Mouse (Mus musculus) midbrain, embryonic 12.5 days (tissue): ENCODE measurements around the gene Cltb. TPM values are rescaled to one million over a fixed set of nuclear protein-coding genes. Genes with fewer than 3 reads are reported as not detected.
A peak's percentile ranks its signal among the peaks of the same experiment; 100 is the strongest.

Experiments used
- ATAC-seq: fragments of 200-750 bp; cut with Nextera tagmentation; 2 replicates; pipeline ENCODE4 v1.8.0; 2017; ENCODE audit warnings: low read depth, moderate TSS enrichment, moderate library complexity; ENCODE audit not compliant: low FRiP score
- H3K27ac ChIP-seq: fragments of 300-500 bp; sonication (generic); replicated peaks from 2 replicates; pipeline ENCODE4 v1.5.1; 2016; ENCODE audit warnings: mild to moderate bottlenecking
- H3K27me3 ChIP-seq: fragments of 300-500 bp; sonication (generic); 2 replicates; pipeline ENCODE4 v1.6.1; 2016; ENCODE audit warnings: mild to moderate bottlenecking
- H3K36me3 ChIP-seq: fragments of 300-500 bp; sonication (generic); 2 replicates; pipeline ENCODE4 v1.6.1; 2016
- H3K4me1 ChIP-seq: fragments of 300-500 bp; sonication (generic); 2 replicates; pipeline ENCODE4 v1.6.1; 2016
- H3K4me2 ChIP-seq: fragments of 300-500 bp; sonication (generic); replicated peaks from 2 replicates; pipeline ENCODE4 v1.6.1; 2016; ENCODE audit warnings: mild to moderate bottlenecking, moderate library complexity
- H3K4me3 ChIP-seq: fragments of 300-500 bp; sonication (generic); 2 replicates; pipeline ENCODE4 v1.5.1; 2016; ENCODE audit warnings: mild to moderate bottlenecking
- H3K9ac ChIP-seq: fragments of 300-500 bp; sonication (generic); replicated peaks from 2 replicates; pipeline ENCODE4 v1.6.1; 2016; ENCODE audit warnings: mild to moderate bottlenecking, moderate library complexity
- H3K9me3 ChIP-seq: fragments of 300-500 bp; sonication (generic); 2 replicates; pipeline ENCODE4 v1.6.1; 2016; ENCODE audit warnings: mild to moderate bottlenecking
- WGBS: fragments of 180-500 bp; shearing (Covaris S2); methylation state at CpG from one replicate; pipeline ENCODE4 v1.1.7; 2016; 5-methylcytosine and 5-hydroxymethylcytosine counted together
- polyA plus RNA-seq: library from polyadenylated mRNA; unstranded; fragments of >200 nt; fragmentation: Nextera tagmentation; extraction: Ambion mirVana; gene quantifications from 2 replicates; pipeline ENCODE4 v1.2.1, GENCODE M21; 2016

The Cltb gene
- polyA plus RNA-seq, 1 experiment from 2014 or later, result 43.5 TPM

DNA sequence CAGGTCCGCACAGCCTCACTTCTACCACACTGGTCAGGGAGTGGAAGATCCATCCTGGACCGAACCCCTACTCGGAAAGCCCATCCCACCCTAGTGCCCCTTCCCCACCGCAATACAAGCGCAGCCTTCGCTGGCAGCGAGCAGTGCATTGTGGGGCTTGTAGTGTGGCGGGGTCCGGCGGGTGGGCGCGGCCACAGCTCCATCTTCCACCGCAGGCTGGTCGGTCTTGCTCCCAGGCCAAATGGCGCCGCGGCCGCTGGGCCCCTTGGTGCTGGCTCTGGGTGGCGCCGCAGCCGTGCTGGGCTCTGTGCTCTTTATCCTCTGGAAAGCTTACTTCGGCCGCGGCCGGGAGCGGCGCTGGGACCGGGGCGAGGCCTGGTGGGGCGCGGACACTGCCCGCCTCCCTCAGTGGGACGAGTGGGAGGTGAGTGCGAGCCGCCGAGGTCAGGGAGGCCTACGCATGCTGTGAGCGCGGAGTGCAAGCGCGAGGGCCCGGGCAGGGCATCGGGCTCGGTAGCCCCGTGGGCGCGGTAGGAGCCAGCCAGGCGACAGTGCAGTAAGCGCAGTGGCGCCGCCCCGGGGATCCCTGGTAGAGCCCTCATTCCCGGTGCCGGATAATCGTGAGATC is 36.2 kb downstream of the Cltb start, which contains the start of gene Arl10:
Gene Arl10 (plus strand): TSS at position 162 of the 628 bp plus-strand sequence.
- H3K27me3 ChIP-seq, result peaks cover 17% of the 10 kb centered on the region
- H3K27ac ChIP-seq, result peak within 1 kb of the TSS; percentile 79
- H3K9ac ChIP-seq, result peak within 1 kb of the TSS; percentile 90
- no peaks in the 10 kb centered on the region for H3K9me3 ChIP-seq
- H3K4me3 ChIP-seq, result peak within 1 kb of the TSS; percentile 89
- peaks cover 26% of the 10 kb centered on the region for H3K36me3 ChIP-seq
- H3K4me1 ChIP-seq, result peaks cover 19% of the 10 kb centered on the region
- under 1% methylated on average over 55 of the region's 55 CpGs for WGBS
- H3K4me2 ChIP-seq, result peak within 1 kb of the TSS; percentile 95
- ATAC-seq, result peak; percentile 95

DNA sequence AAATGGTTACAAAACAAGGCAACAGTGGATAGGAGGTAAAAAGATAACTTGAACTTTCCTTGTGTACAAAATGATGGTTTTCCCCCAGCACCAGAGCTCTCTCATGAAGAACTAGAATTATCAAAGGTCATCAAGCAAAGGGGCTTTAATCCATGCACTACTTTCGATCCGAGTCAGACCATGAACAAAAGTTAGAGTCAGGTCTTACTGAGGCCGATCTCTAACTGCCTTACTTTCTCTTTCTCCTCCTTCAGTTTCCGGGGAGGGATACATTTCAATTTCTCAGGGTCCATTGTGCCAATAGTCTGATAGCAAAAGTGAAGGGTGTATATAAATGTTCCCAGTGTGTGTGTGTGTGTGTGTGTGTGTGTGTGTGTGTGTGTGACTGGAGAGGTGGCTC is 38.5 kb downstream of the Cltb start:
- H3K9me3 ChIP-seq, result no peaks in the 10 kb centered on the region
- H3K4me1 ChIP-seq, result peaks cover 15% of the 10 kb centered on the region
- no peak overlapping the region for H3K4me3 ChIP-seq
- ATAC-seq, result no peak
- peaks cover 17% of the 10 kb centered on the region for H3K27me3 ChIP-seq
- 84% methylated on average over 4 of the region's 4 CpGs for WGBS
- H3K9ac ChIP-seq, result no peak overlapping the region
- no peak overlapping the region for H3K4me2 ChIP-seq
- no peak overlapping the region for H3K27ac ChIP-seq
- peaks cover 2% of the 10 kb centered on the region; the same call in 1 of the 2 replicates for H3K36me3 ChIP-seq

DNA sequence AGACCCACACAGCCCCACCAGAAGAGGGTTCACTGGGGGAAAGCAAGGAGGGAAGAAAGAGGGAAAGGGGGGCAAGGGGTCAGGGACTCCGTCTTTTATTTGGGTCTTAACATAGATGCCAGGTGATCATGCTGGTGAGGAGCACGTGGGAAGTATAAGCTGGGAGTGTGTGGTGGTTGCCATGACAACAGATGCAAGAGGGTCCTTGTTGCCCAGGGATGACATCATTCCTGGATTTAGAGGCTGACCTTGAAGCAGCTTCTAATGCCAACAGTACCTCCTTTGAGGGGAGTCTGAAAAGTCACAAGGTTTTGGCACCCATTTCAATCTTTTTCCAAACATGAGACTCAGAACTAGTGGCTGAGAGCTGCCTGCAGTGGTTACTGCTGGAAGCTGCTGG is 39.5 kb downstream of the Cltb start:
- 25% methylated on average over 2 of the region's 2 CpGs for WGBS
- H3K9me3 ChIP-seq, result no peaks in the 10 kb centered on the region
- H3K27me3 ChIP-seq, result peaks cover 17% of the 10 kb centered on the region
- no peak overlapping the region for H3K4me3 ChIP-seq
- no peak for ATAC-seq
- H3K4me1 ChIP-seq, result peaks cover 10% of the 10 kb centered on the region
- H3K9ac ChIP-seq, result no peak overlapping the region
- no peak overlapping the region for H3K27ac ChIP-seq
- H3K4me2 ChIP-seq, result no peak overlapping the region
- no peaks in the 10 kb centered on the region for H3K36me3 ChIP-seq

DNA sequence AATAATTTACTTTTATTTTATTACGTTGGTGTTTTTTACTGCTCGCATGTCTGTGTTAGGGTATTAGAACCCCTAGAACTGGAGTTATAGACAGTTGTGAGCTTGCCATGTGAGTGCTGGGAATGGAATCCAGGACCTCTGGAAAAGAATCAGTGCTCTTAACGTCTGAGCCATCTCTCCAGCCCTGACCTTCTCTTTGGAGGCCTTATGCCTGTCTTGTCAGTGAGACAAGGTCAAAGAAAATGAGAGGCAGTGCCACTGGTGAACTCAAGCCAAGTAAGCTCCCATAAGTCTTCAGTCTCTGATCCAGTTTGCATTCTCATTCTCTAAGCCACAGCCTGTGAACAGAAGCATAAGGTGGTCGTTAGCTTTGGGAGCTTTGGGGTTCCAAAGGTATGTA is 40.4 kb downstream of the Cltb start:
- H3K4me1 ChIP-seq, result peaks cover 4% of the 10 kb centered on the region
- no peaks in the 10 kb centered on the region for H3K9me3 ChIP-seq
- H3K27me3 ChIP-seq, result peaks cover 17% of the 10 kb centered on the region
- no peak overlapping the region for H3K27ac ChIP-seq
- WGBS, result 73% methylated on average over 4 of the region's 4 CpGs
- no peak overlapping the region for H3K9ac ChIP-seq
- H3K4me3 ChIP-seq, result no peak overlapping the region
- ATAC-seq, result no peak
- H3K4me2 ChIP-seq, result no peak overlapping the region
- H3K36me3 ChIP-seq, result no peaks in the 10 kb centered on the region

DNA sequence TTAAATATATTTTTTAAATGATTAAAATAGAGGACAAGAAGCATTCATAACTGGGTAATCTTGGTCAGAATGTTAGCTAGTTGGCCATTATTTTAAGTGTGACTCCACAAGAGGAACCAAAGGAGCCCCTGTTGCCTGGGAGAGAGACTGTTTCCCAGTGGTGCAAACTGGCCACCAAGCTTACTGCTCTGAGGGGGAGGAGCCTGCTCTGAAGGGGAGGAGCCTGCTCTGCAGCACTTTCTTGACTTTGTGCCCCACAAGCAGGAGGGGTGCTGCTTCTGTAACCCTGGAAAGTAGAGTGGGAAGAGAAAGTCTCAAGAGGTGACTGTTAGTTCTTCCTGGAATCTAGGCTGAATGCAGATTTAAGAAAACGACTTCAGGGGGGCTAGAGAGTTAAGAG is 41.9 kb downstream of the Cltb start:
- Histone ChIP-seq H3K9ac (no peak overlapping the region), H3K27ac (no peak overlapping the region), H3K27me3 (peaks cover 15% of the 10 kb centered on the region), H3K9me3 (no peaks in the 10 kb centered on the region), H3K4me2 (no peak overlapping the region), H3K4me1 (peaks cover 2% of the 10 kb centered on the region), H3K4me3 (no peak overlapping the region), H3K36me3 (no peaks in the 10 kb centered on the region)
- ATAC-seq, result no peak
- WGBS, result 46% methylated on average over 1 of the region's 1 CpGs

DNA sequence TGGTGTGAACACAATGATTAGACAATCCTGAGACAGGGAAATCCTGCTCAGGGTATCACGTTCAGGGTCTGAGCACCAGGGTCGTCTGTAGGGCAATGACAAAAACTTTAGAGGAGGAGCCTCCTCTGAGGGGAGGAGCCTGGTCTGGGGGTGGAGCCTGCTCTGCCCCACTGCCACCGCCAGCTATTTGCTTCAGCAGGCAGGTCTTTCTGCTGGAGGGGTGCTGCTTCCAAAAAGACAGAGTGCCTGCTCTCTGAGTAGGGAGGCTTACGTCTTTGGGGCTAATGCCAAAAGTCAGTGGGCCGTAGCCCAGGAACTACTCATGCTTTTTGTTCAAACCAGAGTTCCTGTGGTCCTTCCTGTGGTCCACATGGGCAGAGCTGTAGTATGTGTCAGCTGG is 42.8 kb downstream of the Cltb start:
- H3K4me2 ChIP-seq, result no peak overlapping the region
- no peak overlapping the region for H3K4me3 ChIP-seq
- no peak overlapping the region for H3K9ac ChIP-seq
- WGBS, result 47% methylated on average over 5 of the region's 5 CpGs
- peaks cover 9% of the 10 kb centered on the region for H3K4me1 ChIP-seq
- H3K27ac ChIP-seq, result no peak overlapping the region
- peaks cover 7% of the 10 kb centered on the region for H3K27me3 ChIP-seq
- H3K9me3 ChIP-seq, result no peaks in the 10 kb centered on the region
- no peaks in the 10 kb centered on the region for H3K36me3 ChIP-seq
- no peak for ATAC-seq

DNA sequence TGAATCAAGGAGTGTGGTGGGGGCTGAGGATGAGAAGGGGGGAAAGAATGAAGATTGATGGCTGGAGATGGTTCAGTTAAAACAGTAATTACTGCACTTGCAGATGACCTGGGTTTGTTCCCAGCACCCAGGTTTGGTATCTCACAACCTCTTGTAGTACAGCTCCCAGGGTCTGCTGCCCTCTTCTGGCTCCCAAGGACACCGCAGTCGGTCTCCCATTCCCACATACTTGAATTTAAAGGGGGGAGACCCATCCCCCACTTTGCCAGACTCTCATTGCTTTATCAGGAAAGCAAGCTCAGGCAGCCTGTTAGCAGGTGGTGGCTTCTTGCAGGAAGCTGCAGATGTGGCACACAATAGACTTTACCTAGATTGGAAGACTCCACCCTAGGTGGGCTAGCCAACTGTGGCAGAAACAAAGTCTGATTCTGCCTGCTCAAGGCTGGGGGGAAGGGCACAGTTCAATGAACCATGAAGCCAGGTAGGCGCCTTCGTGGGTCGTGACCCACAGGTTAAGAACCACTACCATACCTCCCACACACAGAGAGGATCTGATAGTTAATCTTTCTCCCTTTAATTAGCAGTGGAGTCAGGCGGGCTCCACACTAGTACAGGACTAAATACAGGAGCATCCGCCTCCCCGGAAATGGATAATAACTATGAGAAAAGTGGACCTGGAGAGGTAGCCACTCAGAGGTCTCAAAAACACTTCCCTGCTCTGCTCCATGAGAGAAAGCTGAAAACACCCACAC is 45.4 kb downstream of the Cltb start:
- peak overlapping the region; percentile 84; the same call in 1 of the 2 replicates for H3K27ac ChIP-seq
- peak overlapping the region; percentile 70 for H3K4me2 ChIP-seq
- peaks cover 26% of the 10 kb centered on the region for H3K36me3 ChIP-seq
- no peaks in the 10 kb centered on the region for H3K27me3 ChIP-seq
- ATAC-seq, result peak; percentile 39
- WGBS, result 34% methylated on average over 8 of the region's 8 CpGs
- H3K4me1 ChIP-seq, result peaks cover 11% of the 10 kb centered on the region
- H3K9me3 ChIP-seq, result no peaks in the 10 kb centered on the region
- no peak overlapping the region; the same call in 1 of the 2 replicates for H3K9ac ChIP-seq
- H3K4me3 ChIP-seq, result peak overlapping the region; percentile 96

DNA sequence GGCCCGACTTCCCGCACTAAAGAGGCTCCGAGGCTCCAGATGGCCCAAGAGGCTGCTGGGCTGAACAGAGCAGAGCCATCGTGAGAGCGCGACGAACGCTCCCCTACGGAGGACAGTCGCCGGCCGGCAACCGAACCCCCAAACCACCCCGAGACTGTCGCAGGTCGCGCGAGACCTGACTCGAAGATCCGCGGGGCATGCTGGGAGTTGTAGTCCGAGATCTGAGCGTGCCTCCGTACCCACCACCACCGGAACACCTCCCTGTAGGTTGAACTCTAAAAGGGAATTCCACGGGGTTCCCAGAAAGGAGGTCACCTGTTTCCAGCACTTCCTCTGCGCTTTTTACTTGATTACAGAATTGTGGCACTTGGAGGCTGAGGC is 46.0 kb downstream of the Cltb start, which contains the start of gene 4833439L19Rik:
Gene 4833439L19Rik (minus strand): TSS at position 235 of the 381 bp plus-strand sequence.
- ATAC-seq, result peak; percentile 95
- H3K4me3 ChIP-seq, result peak within 1 kb of the TSS; percentile 96
- peak within 1 kb of the TSS; percentile 70 for H3K4me2 ChIP-seq
- H3K9me3 ChIP-seq, result no peaks in the 10 kb centered on the region
- H3K27me3 ChIP-seq, result no peaks in the 10 kb centered on the region
- H3K9ac ChIP-seq, result peak within 1 kb of the TSS; percentile 99
- peak within 1 kb of the TSS; percentile 84 for H3K27ac ChIP-seq
- under 1% methylated on average over 26 of the region's 27 CpGs for WGBS
- H3K36me3 ChIP-seq, result peaks cover 31% of the 10 kb centered on the region
- H3K4me1 ChIP-seq, result peaks cover 11% of the 10 kb centered on the region

DNA sequence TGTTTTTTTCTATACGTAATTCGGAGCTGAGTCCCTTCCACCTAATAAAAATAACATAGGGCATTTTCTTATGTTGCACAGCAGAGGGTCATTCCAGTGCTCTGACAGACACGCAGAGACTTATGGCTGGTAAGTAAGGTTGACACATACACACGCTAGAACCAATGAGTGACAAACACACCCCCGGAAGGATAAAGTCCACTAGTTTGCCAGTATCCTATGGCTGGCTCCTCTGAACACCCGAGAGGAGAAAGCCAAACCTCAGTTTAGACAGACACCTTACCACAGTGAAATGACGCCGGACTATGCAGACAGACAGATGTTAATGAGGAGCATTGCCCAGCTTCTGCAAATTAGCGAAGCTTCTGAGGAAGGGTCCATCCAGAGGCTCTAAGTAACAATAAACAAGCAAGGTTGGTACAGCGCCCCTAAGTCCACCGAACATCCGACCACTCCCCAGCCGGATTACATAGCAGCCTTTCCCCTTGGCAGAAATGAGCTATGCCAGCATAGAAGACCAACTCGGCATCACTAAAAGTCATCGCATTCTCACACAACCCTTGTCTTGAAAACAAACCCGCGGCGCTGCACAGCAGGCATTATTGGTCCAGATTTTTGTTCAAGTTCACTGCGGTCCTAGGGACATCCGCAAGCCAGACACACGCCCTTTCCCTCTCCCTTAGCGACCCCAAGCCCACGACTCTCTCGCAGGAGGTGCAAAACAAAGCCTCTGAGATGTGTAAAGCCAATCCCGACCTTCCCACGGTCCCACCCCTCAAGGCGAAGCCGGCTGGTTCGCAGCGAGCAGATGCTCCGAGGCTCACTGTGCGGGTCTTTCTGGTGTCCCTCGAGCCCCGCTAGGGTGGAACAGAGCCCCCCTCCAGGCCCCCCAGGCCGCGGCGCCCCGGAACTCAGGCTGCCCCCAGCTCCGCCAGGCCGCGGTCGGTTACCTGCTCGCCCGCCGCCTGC is 46.6 kb downstream of the Cltb start:
- Histone ChIP-seq H3K4me2 (peak overlapping the region; percentile 70), H3K9ac (peak overlapping the region; percentile 99), H3K9me3 (no peaks in the 10 kb centered on the region), H3K4me1 (peaks cover 11% of the 10 kb centered on the region), H3K27me3 (no peaks in the 10 kb centered on the region), H3K36me3 (peaks cover 38% of the 10 kb centered on the region), H3K27ac (peak overlapping the region; percentile 84), H3K4me3 (peak overlapping the region; percentile 96)
- ATAC-seq, result peak; percentile 75
- 15% methylated on average over 42 of the region's 45 CpGs for WGBS

DNA sequence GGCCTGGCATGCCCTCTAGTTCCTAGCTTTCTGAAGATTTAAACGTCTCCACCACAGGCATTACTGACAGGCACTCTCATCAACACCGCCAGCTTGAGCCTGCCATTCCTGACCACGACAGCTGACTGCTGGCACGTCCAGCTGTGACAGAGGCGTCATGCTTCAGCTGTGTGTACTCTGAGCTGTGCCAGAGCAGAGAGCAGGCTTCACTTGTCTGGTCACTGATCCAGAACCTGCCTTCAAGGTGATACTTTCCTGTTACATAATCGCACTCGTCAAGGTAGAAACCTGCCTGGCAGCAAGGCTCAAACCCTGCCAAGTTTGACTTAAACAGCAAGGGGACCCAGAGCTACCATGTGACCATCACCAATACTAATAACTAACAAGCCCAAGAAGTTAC is 48.6 kb downstream of the Cltb start:
- WGBS, result 80% methylated on average over 7 of the region's 7 CpGs
- peaks cover 58% of the 10 kb centered on the region for H3K36me3 ChIP-seq

DNA sequence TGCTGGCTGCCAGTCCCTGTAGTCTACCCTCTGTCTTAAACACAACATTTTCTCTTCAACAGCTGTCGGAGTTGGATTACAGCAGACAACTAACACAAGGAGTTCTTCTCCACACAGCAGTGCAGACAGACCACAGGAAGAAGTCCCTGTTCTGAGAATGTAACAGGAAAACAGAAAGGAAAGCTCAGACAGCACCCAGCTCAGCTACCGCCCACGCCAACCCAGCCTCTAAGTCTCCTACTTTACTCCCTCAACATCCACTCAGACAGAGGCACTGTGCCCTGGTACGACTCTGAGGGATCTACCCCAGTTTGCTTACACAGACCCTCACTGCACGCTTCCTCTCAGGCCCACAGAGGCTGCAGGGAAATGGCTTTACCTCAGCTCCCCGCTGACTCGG is 50.5 kb downstream of the Cltb start:
- Histone ChIP-seq H3K27me3 (no peaks in the 10 kb centered on the region), H3K9ac (no peak overlapping the region), H3K4me1 (peaks cover 11% of the 10 kb centered on the region), H3K4me2 (no peak overlapping the region), H3K36me3 (peaks cover 77% of the 10 kb centered on the region), H3K9me3 (no peaks in the 10 kb centered on the region), H3K4me3 (no peak overlapping the region), H3K27ac (no peak overlapping the region)
- ATAC-seq, result no peak
- 95% methylated on average over 7 of the region's 7 CpGs for WGBS

More for the DNA sequence above, 48.6 kb downstream of the Cltb start:
- Histone ChIP-seq H3K27ac (no peak overlapping the region), H3K4me1 (peaks cover 11% of the 10 kb centered on the region), H3K4me3 (no peak overlapping the region), H3K4me2 (no peak overlapping the region), H3K9me3 (no peaks in the 10 kb centered on the region), H3K9ac (no peak overlapping the region), H3K27me3 (no peaks in the 10 kb centered on the region)
- no peak for ATAC-seq
